Mouse (Mus musculus) kidney, adult 18-20 months (tissue): ENCODE results near the gene Il10rb.
A peak's percentile ranks its signal among the peaks of the same experiment; 100 is the strongest.

Experiments
- DNase-seq: peaks from one replicate; pipeline ENCODE4 v3.0.0; 2021

Il10rb gene

DNA sequence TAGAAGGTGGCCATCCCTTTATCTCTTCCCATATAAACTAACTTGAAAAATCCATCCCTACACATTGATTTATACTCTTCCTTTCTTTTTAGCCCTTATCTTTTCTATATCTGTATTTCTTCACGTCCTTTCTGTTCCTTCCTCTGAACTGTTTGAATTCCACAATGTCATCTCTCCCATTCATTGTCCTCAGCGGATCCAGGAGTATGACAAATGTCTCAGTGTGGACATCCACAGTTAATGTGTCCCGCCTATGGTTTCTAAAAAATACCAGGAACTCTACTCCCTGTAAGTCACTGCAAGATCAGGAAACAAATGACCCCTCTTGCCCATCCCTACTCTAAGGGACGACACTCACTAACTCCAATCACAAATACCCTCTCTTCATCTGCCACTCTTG is 21.7 kb upstream of the Il10rb start:
- DNase-seq = no peak

DNA sequence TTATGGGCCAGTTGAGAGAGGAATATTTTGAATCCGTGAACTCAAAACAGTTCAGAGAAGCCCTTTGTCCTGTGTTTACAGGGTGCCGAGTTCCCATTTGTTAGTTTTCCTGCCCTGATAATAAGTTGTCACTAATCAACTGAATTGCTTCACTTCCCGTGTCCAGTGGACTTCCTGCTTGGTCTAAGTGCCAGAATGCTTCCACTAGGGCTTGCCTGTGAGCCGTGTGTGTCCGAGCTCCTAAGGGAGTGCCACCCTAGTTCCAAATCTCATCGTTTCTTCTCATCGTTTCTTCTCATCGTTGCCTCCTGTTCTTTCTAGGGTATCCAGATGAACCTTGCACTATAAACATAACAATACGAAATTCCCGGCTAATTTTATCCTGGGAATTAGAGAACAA is 20.3 kb upstream of the Il10rb start:
- DNase-seq = peak; percentile 45

DNA sequence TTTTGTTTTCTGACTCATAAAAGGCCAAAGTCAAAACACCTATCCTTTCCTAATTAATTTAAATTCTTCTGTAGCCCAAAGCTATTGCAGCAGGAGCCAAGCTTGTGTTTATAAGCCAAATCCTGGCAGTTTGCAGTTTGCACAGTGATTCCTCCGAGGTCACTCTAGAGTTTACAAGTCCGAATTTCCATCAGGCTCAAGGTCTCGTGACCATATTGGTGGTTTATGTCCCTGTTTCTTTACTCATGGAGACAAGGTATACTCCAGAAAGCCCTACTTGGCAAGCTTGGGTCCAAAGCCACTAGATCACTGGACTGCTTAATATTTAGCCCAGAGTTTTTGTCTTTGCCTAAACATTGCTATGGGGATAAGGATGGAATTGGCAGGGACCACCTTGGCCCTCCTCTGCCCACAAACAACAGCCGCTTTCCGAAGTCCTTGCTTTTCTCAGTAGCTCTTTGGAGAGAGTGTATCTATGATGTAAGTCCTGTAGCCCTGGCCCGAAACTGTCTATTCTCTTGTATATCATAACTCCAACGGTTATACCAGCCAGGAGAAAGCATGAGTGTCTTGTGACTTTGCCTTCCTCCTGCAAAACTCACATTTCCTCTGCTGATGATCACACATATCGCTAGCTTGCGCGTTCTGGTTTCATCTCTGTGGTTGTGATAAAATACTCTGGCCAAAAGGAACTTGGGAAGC is 19.4 kb upstream of the Il10rb start:
- DNase-seq = no peak

DNA sequence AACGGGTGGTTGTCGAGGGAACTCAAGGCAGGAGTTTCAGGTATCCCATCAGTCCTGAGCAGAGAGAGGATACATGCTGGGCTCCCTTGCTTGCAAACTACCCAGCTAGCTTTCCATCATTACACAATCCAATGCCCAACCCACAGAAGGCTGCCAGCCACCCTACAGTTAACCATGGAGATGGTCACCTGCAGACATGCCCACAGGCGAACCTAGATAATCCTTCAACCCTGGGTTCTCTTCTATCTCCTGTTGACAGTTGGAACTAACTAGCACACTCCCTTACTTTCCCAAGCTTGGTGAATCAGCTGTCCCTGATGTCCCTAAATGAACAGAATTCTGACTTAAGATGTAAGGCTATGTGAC is 18.9 kb upstream of the Il10rb start:
- no peak for DNase-seq

DNA sequence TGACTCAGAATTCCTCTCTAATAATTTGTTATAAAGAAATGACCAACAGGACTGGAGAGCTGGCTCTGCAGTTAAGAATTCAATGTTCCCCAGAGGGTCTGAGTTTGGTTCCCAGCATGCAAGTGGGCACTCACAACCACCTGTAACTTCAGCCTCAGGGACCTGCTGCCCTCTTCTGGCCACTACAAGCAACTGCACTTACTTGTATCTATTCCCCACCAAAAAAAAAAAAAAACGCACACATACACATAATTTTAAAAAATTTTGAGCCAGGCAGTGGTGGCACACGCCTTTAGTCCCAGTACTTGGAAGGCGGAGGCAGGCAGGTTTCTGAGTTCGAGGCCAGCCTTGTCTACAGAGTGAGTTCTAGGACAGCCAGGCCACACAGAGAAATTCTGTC is 15.9 kb upstream of the Il10rb start:
- DNase-seq = no peak

DNA sequence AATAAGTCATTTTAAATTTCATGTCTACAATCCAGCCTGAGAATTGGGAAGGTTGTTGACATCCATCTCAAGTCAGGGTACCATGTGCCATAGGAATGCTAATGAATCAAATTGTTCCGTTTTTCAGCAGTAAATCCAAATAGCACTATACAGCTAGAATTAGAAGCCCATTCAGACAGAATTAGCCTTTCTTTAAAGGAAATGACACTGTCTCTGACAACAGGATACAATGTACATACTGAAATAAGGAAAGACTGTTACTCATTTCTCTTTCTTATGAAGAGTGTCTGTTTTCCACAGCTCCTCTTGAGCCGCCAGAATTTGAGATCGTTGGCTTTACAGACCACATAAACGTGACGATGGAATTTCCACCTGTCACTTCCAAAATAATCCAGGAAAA is 14.5 kb upstream of the Il10rb start, which contains the start of gene Gm21970:
Gene Gm21970, plus strand, starts transcription at position 301 of the 400 bp plus-strand sequence.
- DNase-seq = no peak

DNA sequence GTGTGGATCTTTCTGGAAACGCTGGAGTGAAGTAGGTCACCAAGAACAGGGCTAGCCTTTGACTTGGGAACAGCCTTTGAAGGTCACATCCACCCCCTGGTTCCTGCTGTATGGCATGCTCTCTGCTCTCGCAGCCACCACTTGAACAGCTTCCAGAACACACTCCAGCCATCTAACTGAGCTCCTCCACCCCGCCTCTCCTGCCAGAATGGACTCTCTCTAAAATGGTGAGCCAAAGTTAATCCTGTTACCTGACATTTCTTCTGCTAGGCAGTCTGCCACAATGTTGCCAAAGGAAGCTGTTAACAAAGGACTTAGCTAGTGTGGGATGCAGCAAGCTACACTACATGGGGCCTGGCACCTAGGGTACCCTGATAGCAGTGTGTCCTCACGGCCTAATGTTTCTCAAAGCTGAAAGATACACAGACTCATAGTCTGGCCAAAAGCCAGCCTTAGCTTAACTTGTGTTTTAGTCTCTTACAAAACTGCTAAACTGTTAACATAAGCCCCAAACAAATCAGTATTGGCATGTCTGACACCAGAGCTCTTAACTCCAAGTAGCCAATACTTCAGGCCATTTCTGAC is 11.0 kb upstream of the Il10rb start:
- DNase-seq = no peak

DNA sequence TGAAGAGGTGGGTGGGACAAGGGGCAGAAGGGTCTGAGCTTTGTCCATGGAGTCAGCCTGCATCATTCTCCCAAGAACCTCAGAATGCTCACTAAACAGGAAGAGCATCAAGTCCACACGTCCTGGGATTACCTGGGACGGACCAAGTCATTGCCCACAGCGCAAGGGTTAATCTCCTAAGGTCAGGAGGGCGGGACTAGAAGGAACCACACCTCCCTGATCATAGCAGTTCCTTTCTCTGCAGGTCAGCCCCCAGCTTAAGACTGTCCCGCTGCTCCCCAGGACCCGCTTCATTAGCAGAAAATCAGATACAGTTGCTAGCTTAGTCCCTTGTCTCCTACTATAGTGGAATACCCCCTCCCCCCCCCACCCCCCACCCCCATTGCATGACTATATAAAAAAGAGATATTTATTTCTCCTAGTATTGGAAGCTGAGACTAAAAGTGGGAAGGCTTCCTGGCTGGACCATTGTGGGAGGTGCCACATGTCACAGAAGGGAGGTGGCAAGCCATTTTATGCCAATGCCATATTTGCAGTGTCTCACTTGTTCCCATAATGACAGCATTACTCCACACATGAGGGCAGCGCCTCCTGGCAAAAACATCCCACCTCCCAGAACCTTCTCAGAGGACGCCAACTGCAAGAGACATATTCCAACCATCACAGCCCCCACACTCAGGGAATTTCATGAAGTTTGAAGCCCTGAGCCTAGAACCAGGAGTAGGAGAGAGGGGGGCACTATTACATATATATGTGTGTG is 10.2 kb upstream of the Il10rb start:
- no peak for DNase-seq

DNA sequence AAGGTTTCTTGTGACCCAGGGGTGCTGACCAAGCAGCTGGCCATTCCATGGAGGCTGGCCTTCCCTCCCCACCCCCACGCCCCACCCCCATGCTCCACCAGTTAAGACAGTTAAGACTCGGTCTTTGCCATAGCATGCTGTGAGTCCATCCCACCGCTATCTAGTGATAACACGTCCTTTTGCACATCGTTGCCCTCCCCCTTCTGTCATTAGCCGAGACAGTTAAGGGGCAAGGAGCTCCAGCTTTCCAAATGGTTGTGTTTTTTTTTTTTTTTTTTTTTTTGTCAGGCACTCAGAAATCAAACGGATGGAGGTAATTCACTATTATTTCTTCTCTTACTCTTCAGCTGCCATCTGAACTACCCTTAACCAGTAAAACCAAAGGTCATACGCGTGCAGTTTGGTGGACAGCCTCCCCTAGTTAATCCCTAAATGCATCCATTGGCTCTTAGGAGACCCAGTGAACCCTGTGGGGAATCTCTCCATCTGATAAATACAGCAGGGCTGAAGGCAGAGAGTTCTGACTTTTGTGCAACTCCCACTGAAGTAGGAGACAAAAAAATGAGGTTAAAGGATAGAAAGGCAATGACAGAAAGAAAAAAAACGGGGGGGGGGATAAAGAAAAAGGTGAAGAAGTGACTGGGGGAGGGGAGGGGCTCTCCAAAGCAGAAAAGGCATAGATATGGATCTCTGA is 9.0 kb upstream of the Il10rb start:
- DNase-seq = no peak

DNA sequence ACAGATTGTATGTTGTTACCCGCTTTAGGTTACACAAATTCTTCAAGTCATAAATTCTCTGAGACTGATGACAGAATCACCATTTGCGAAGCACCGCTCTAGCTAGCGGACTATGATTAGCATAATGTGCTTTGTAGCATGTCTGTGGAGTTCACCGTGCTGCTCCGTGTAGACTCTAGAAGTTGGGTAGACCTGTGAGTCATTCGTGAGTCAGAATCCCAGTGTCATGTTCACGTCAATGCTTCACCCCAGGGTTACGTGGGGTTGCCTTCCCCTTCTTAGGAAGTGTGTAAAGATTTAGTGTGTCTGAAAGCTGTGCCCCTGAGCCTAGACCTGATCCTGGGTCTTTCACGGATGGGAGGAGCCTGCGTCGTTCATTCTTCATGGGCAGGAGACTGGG is 7.9 kb upstream of the Il10rb start:
- DNase-seq = no peak

DNA sequence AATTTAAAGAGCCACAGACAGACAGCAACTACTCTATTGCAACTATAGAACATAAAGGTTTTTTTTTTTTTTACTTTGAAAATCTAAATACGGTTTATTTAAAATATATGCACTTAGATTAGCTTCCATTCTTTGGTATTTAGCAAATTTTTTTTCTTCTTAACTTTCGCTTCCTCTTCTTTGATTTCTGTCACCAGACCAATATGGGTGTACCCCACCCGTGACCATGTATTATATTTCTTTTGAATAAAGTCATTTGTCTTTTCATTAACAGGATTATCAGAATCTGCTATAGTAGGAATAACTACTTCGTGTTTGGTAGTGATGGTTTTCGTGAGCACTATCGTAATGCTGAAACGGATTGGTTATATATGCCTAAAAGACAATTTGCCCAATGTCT is 7.0 kb upstream of the Il10rb start:
- DNase-seq = no peak

DNA sequence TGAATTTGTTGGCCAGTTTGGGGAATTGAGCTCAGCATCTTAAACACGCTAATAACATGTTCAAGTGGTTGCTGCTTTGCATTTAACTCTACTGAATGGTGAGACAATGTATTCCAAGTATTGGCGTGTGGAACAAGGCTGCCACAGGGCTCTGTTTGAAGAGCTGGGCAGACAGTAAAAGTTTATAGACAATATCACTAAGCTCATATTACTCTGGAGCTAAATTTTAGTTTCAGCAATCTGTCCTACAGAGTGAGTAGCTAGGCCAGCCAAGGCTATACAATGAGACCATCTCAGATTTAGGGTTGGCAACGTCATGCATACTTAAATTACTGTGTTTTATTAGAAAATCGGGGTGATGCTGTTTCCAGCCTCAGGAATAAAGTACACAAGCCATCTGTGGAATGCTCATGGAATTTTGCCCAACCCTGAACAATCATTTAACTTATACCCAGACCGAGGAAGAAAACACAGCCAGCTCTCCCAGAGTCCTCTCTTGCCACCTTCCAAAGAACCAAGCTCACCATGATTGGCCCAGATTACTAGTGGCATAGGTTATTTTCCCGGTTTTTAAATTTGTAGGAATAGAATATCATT is 4.3 kb upstream of the Il10rb start:
- no peak for DNase-seq

DNA sequence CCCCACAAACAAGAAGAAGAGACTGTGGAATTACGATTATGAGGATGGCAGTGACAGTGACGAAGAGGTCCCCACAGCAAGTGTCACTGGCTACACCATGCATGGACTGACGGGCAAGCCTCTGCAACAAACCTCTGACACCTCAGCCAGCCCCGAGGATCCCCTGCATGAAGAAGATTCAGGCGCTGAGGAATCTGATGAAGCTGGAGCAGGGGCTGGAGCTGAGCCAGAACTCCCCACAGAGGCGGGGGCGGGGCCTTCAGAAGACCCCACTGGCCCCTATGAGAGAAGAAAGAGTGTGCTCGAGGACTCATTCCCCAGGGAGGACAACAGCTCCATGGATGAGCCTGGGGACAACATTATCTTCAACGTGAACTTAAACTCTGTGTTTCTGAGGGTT is 2.2 kb upstream of the Il10rb start:
- DNase-seq = no peak

DNA sequence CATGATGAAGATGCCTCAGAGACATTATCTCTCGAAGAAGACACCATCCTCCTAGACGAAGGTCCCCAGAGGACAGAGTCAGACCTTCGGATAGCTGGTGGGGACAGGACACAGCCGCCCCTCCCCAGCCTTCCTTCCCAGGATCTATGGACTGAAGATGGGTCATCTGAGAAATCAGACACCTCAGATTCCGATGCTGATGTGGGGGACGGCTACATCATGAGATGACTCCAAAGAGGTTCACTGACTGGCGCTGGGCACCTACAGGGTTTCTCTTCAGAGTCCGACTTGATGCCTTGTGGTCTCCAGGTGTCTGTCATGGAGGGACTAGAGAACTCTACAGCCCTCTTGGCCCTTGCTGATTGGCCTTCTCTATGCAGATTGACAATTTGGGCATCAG is 1.8 kb upstream of the Il10rb start:
- DNase-seq = no peak

DNA sequence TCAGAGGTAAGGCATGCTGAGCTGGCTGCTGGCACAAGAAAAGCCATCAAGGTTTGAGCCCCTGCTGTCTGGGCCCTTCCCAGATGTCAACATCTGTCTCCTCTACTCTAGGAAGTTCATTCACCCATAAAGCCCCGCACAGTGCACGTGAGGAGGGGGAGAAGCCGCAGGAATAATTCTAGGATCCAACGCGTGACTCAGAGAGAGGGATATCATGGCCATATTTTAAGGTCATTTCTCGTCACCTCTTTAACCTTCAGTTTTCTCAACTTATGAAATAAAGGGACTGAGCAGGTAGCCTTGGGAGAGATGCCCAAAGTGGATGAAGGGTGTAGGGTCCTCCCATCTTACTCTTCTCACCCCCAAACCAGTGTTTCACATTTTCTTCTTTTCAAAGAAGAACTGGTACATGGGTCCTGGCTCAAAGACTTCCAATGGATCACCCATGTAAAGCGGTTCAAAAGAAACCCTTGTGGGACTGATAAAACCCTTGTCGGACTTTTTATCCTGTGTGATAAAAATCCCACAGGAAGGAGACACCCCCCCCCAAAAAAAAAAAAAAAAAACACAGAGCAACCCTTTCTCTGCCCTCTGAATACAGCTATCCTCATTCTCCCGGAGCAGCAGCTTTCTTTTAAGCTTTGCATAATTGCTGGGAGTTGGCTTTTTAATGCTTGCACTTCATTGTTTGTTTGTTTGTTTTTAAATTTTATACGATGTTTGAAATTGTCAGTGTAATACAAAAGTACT is 961 bp upstream of the Il10rb start:
- no peak for DNase-seq

DNA sequence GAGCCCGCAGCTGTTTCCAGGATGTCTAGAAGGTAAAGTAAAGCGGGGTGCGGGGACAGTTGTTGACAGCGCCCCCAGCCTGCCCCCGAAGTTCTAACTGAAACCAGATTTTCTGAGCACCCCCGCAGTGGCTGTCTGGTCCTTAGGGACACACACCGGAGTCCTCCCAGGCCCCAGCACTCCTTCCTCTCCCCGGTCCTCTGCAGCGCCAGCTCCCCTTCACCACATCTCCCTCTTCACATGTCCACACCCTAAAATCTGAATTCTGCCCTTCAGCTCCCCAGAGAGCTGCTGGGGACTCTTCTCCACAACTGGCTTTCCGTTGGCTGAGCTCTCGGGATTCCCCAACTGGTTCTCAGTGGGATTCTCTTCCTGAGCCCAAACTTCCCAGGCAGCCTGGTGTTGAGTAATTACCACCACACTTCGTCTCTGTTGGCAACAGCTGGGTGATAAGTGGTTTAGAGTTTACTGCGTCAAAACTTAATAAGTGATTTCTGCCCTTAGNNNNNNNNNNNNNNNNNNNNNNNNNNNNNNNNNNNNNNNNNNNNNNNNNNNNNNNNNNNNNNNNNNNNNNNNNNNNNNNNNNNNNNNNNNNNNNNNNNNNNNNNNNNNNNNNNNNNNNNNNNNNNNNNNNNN is 739 bp downstream of the Il10rb start:
- DNase-seq = peak; percentile 63

DNA sequence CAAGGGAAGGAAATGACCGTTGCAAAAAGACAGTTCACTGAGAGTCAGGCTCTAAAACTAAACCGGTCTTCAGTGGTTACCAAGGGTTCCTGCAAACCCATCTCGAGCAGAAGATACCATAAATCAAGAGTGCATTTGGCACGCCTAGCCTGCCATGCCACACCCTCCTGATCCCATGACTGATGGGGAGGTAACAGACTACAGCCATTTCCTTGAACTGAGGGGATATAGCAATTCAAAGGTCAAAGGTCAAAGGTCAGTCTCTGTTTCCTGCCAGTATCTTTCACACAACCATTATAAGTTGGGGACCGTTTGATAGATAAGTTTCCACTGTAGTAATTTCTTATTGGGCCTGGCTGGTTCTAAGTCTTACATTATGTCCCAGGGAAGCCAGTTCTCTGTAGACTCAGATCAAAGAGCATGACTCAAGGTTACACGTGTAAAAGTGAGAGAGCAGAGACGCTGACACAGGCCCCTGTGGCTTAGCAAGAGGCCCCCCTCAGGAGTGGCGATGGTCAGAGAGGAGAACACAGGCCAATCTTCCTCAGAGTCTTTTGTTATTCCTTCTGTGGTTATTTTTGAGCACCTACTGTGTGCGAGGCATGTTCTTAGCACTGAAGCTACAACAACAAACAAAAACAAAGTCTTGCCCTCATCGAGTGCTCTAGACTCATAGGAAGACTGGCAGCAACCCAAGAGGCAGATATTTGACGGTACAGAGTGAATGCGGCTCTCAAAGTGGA is 7.3 kb downstream of the Il10rb start:
- peak; percentile 58 for DNase-seq

DNA sequence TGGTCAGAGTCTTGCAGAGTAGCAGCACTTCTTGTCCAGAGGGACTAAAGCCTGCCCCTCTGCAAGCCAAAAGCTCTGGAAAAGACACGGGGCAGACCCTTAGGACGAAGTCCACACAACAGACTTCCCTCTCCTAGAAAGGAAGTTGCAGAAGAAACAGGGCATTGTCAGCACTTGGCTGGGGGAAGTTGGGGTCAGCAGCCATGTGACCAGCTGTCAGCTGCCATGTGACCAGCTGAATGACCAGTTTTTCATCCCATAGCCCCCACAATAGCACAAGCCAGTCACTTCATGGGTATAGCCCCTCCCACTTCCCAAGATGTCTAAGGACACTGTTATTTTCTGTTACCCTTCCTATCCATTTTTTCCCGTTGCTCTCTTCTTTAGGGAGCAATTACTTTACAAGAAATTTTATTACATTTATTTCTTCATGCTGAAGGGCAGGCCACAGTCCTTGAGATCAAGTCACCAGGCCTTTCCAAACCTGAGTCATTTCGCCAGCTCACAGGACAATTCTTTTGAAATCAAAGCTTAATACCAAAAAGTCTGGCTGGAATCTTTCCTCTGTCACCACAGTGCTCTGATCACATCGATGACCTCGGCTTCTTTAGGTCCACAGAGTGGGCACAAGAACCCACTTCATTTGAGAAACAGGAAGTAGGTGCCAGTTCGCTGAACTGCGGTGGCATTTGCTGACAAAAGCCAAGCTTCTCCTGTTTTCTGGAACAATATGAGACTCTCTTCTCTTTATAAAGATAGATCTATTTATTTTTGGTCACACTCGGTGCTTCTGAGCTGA is 9.6 kb downstream of the Il10rb start:
- no peak for DNase-seq

DNA sequence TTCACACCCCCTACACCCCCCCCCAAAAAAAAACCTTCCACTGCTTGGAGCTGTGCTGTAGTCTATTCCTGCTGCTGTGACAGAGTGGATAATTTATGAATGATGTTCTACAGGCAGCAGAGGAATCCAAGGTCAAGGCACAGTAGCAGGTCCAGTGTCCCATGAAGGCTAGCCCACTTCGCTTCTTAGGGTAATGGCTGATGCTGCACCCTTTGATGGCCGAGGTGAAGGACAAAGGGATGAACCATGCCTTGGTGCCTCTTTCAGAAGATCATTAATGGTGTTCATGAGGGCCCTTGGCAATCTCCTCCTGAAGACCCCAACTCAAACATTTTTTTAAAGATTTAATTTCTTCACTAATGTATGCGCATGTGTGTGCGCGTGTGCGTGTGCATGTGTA is 10.4 kb downstream of the Il10rb start:
- no peak for DNase-seq

DNA sequence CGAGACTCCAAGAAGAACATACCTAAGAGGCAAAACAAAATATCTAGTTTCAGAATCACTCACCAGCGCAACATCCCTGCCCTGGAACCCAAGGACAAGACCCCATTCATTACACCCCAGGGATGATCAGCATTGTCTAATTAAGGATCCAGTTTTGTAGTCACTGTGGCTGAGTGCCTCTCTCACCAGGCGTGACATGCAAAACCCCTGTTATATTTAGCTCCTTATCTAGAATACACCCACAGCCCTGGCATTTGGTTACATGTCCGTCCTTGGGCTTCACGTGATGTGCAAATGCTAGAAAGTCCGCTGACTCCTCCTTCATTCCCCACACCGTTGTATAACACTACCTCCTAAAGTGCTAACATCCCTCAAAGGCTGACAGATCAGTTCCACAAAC is 11.0 kb downstream of the Il10rb start:
- no peak for DNase-seq
